Mouse (Mus musculus) midbrain, embryonic 12.5 days (tissue): ENCODE measurements at regions not wholly inside any gene's neighbourhood (a gene's known extent, or its start where the extent isn't known, plus 50 kb on each side); places are given as distances from the start of the nearest gene placed in this dataset.

ENCODE experiments used
- ATAC-seq: fragments of 200-750 bp; cut with Nextera tagmentation; 2 replicates; pipeline ENCODE4 v1.8.0; 2017; ENCODE audit warnings: low read depth, moderate TSS enrichment, moderate library complexity; ENCODE audit not compliant: low FRiP score
- H3K27ac ChIP-seq: fragments of 300-500 bp; sonication (generic); replicated peaks from 2 replicates; pipeline ENCODE4 v1.5.1; 2016; ENCODE audit warnings: mild to moderate bottlenecking
- H3K27me3 ChIP-seq: fragments of 300-500 bp; sonication (generic); 2 replicates; pipeline ENCODE4 v1.6.1; 2016; ENCODE audit warnings: mild to moderate bottlenecking
- H3K36me3 ChIP-seq: fragments of 300-500 bp; sonication (generic); 2 replicates; pipeline ENCODE4 v1.6.1; 2016
- H3K4me1 ChIP-seq: fragments of 300-500 bp; sonication (generic); 2 replicates; pipeline ENCODE4 v1.6.1; 2016
- H3K4me2 ChIP-seq: fragments of 300-500 bp; sonication (generic); replicated peaks from 2 replicates; pipeline ENCODE4 v1.6.1; 2016; ENCODE audit warnings: mild to moderate bottlenecking, moderate library complexity
- H3K4me3 ChIP-seq: fragments of 300-500 bp; sonication (generic); 2 replicates; pipeline ENCODE4 v1.5.1; 2016; ENCODE audit warnings: mild to moderate bottlenecking
- H3K9ac ChIP-seq: fragments of 300-500 bp; sonication (generic); replicated peaks from 2 replicates; pipeline ENCODE4 v1.6.1; 2016; ENCODE audit warnings: mild to moderate bottlenecking, moderate library complexity
- H3K9me3 ChIP-seq: fragments of 300-500 bp; sonication (generic); 2 replicates; pipeline ENCODE4 v1.6.1; 2016; ENCODE audit warnings: mild to moderate bottlenecking
- WGBS: fragments of 180-500 bp; shearing (Covaris S2); methylation state at CpG from one replicate; pipeline ENCODE4 v1.1.7; 2016; 5-methylcytosine and 5-hydroxymethylcytosine counted together

- Histone ChIP-seq H3K27me3 (no peaks in the 10 kb centered on the region), H3K36me3 (no peaks in the 10 kb centered on the region), H3K9me3 (no peaks in the 10 kb centered on the region), H3K4me2 (no peak overlapping the region), H3K4me1 (peaks cover 3% of the 10 kb centered on the region; the same call in 1 of the 2 replicates), H3K9ac (no peak overlapping the region), H3K4me3 (no peak overlapping the region), H3K27ac (no peak overlapping the region)
- whole genome bisulfite sequencing: 63% methylated on average over 4 of the region's 4 CpGs
- ATAC-seq: no peak
These were observed 2191.1 kb downstream of the 9330182O14Rik start for GRCm38 (mm10) chr15:42325221-42325620.

GRCm38 (mm10) chr15:42328535-42328934 lies 2194.4 kb downstream of the 9330182O14Rik start:
- Histone ChIP-seq H3K27me3 (no peaks in the 10 kb centered on the region), H3K9me3 (no peaks in the 10 kb centered on the region), H3K27ac (no peak overlapping the region), H3K4me3 (no peak overlapping the region), H3K9ac (no peak overlapping the region), H3K4me2 (no peak overlapping the region), H3K4me1 (peaks cover 3% of the 10 kb centered on the region; the same call in 1 of the 2 replicates), H3K36me3 (no peaks in the 10 kb centered on the region)
- no peak for ATAC-seq
- 88% methylated on average over 6 of the region's 6 CpGs for WGBS

GRCm38 (mm10) chr15:42329742-42330141 lies 2195.6 kb downstream of the 9330182O14Rik start:
- H3K36me3 ChIP-seq: no peaks in the 10 kb centered on the region
- ATAC-seq: no peak
- peaks cover 3% of the 10 kb centered on the region; the same call in 1 of the 2 replicates for H3K4me1 ChIP-seq
- no peak overlapping the region for H3K27ac ChIP-seq
- no peak overlapping the region for H3K9ac ChIP-seq
- no peak overlapping the region for H3K4me3 ChIP-seq
- no peaks in the 10 kb centered on the region for H3K9me3 ChIP-seq
- no peaks in the 10 kb centered on the region for H3K27me3 ChIP-seq
- no peak overlapping the region for H3K4me2 ChIP-seq
- WGBS: 84% methylated on average over 4 of the region's 4 CpGs

GRCm38 (mm10) chr15:42333642-42334041 lies 2199.5 kb downstream of the 9330182O14Rik start:
- no peak overlapping the region for H3K9ac ChIP-seq
- ATAC-seq: no peak

GRCm38 (mm10) chr15:42346131-42346530 lies 2212.0 kb downstream of the 9330182O14Rik start:
- WGBS: 87% methylated on average over 3 of the region's 3 CpGs
- no peaks in the 10 kb centered on the region for H3K36me3 ChIP-seq
- no peak overlapping the region for H3K27ac ChIP-seq
- no peak overlapping the region for H3K9ac ChIP-seq
- no peak for ATAC-seq
- no peak overlapping the region for H3K4me3 ChIP-seq
- no peaks in the 10 kb centered on the region for H3K9me3 ChIP-seq
- no peaks in the 10 kb centered on the region for H3K27me3 ChIP-seq
- no peaks in the 10 kb centered on the region for H3K4me1 ChIP-seq
- H3K4me2 ChIP-seq: no peak overlapping the region

More at GRCm38 (mm10) chr15:42333642-42334041, 2199.5 kb downstream of the 9330182O14Rik start:
- H3K36me3 ChIP-seq: no peaks in the 10 kb centered on the region
- H3K9me3 ChIP-seq: no peaks in the 10 kb centered on the region
- H3K27me3 ChIP-seq: no peaks in the 10 kb centered on the region
- WGBS: 93% methylated on average over 6 of the region's 6 CpGs
- no peaks in the 10 kb centered on the region for H3K4me1 ChIP-seq
- no peak overlapping the region for H3K4me3 ChIP-seq
- no peak overlapping the region for H3K4me2 ChIP-seq
- H3K27ac ChIP-seq: no peak overlapping the region

GRCm38 (mm10) chr15:42361871-42362270 lies 2227.7 kb downstream of the 9330182O14Rik start:
- no peak for ATAC-seq
- no peak overlapping the region for H3K4me2 ChIP-seq
- H3K4me1 ChIP-seq: no peaks in the 10 kb centered on the region
- no peaks in the 10 kb centered on the region for H3K9me3 ChIP-seq
- H3K9ac ChIP-seq: no peak overlapping the region
- no peaks in the 10 kb centered on the region for H3K27me3 ChIP-seq
- H3K27ac ChIP-seq: no peak overlapping the region
- no peak overlapping the region for H3K4me3 ChIP-seq
- no peaks in the 10 kb centered on the region for H3K36me3 ChIP-seq

- ATAC-seq: no peak
- H3K9me3 ChIP-seq: no peaks in the 10 kb centered on the region
- H3K27me3 ChIP-seq: no peaks in the 10 kb centered on the region
- H3K27ac ChIP-seq: no peak overlapping the region
- H3K9ac ChIP-seq: no peak overlapping the region
- WGBS: 97% methylated on average over 1 of the region's 1 CpGs
- H3K36me3 ChIP-seq: no peaks in the 10 kb centered on the region
- no peak overlapping the region for H3K4me2 ChIP-seq
- no peaks in the 10 kb centered on the region for H3K4me1 ChIP-seq
- no peak overlapping the region for H3K4me3 ChIP-seq
These were observed 2230.8 kb downstream of the 9330182O14Rik start for GRCm38 (mm10) chr15:42364979-42365378.

- ATAC-seq: no peak
- H3K9me3 ChIP-seq: no peaks in the 10 kb centered on the region
- no peaks in the 10 kb centered on the region for H3K27me3 ChIP-seq
- H3K4me2 ChIP-seq: no peak overlapping the region
- no peak overlapping the region for H3K4me3 ChIP-seq
- H3K27ac ChIP-seq: no peak overlapping the region
- H3K36me3 ChIP-seq: no peaks in the 10 kb centered on the region
- WGBS: 70% methylated on average over 3 of the region's 3 CpGs
- H3K4me1 ChIP-seq: no peaks in the 10 kb centered on the region
- no peak overlapping the region for H3K9ac ChIP-seq
These were observed 2232.6 kb downstream of the 9330182O14Rik start for GRCm38 (mm10) chr15:42366796-42367195.

- Histone ChIP-seq H3K9ac (no peak overlapping the region), H3K4me1 (no peaks in the 10 kb centered on the region), H3K4me3 (no peak overlapping the region), H3K27me3 (no peaks in the 10 kb centered on the region), H3K36me3 (no peaks in the 10 kb centered on the region), H3K9me3 (no peaks in the 10 kb centered on the region), H3K4me2 (no peak overlapping the region), H3K27ac (no peak overlapping the region)
- ATAC-seq: no peak
These were observed 2235.4 kb downstream of the 9330182O14Rik start for GRCm38 (mm10) chr15:42369603-42370002.

- Histone ChIP-seq H3K36me3 (no peaks in the 10 kb centered on the region), H3K9me3 (no peaks in the 10 kb centered on the region), H3K27me3 (no peaks in the 10 kb centered on the region), H3K9ac (no peak overlapping the region), H3K27ac (no peak overlapping the region), H3K4me1 (no peaks in the 10 kb centered on the region), H3K4me3 (no peak overlapping the region), H3K4me2 (no peak overlapping the region)
- ATAC-seq: no peak
- 78% methylated on average over 1 of the region's 1 CpGs for WGBS
These were observed 2235.9 kb downstream of the 9330182O14Rik start for GRCm38 (mm10) chr15:42370044-42370443.

- no peaks in the 10 kb centered on the region for H3K4me1 ChIP-seq
- H3K4me3 ChIP-seq: no peak overlapping the region
- no peak overlapping the region for H3K9ac ChIP-seq
- ATAC-seq: no peak
- H3K36me3 ChIP-seq: no peaks in the 10 kb centered on the region
- H3K27ac ChIP-seq: no peak overlapping the region
- H3K9me3 ChIP-seq: no peaks in the 10 kb centered on the region
- H3K4me2 ChIP-seq: no peak overlapping the region
- H3K27me3 ChIP-seq: no peaks in the 10 kb centered on the region
- 89% methylated on average over 2 of the region's 2 CpGs for WGBS
These were observed 2238.6 kb downstream of the 9330182O14Rik start for GRCm38 (mm10) chr15:42372704-42373286.
